Mouse (Mus musculus): ENCODE measurements around the gene Slco2a1.

DNA sequence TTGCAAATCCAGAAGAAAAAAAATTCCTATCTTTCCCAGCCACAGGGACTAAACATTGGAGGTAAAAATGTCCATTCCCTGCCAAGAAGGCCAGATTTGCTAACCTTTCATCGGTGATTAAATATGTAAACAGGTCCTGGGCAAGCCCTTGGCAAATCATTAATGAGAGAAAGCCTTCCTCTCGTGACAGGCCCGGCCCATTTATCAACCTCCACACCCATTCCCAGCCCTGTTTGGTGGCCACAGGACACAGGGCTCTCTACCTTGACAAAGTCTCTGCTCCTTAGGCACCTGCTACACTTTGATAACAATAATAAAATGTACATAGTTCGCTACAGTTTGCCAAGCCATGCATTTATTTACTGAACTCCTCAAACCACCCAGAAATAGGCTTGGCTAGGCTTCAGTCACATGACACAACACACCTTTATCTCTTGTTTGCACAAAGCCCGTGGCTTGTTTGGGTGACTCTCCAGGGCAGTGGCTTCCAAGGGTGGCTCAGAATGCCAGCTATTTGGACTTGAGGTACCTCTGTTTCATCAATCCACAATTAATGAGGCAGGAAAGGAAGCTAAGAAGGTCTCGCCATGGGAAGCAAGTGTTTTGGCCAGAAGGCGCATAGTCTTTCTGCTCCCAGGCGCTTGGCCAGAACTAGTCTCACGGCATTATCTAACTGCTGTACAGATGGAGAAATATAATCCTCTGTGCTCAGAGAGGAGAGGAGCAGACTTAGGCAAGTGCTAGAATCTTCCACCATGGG lies 101.8 kb downstream of the Slco2a1 start:
- TF ChIP-seq CTCF (IDR thresholded peaks at IDR 0.05; ENCODE audit: insufficient read depth, low read depth, low read length) (no peak), POLR2A (IDR thresholded peaks at IDR 0.05; ENCODE audit: insufficient read depth, low read depth, low read length) (no peak)
